Mouse (Mus musculus) olfactory bulb, adult 2 months (tissue): ENCODE data around the gene Tdrd1.

Experiments used
- CTCF ChIP-seq: fragments of 200-500 bp; IDR thresholded peaks from 2 replicates; pipeline ENCODE4 v1.5.1; 2012; ENCODE audit warnings: low read depth, mild to moderate bottlenecking, low read length, moderate library complexity; ENCODE audit not compliant: insufficient read depth
- POLR2A ChIP-seq: fragments of 200-500 bp; IDR thresholded peaks from 2 replicates; pipeline ENCODE4 v1.6.1; 2012; ENCODE audit warnings: mild to moderate bottlenecking, low read depth, low read length, moderate library complexity; ENCODE audit not compliant: insufficient read depth

GRCm38 (mm10) chr19:56807122-56807521 lies 18.9 kb upstream of the Tdrd1 start:
- TF ChIP-seq CTCF = no peak
- TF ChIP-seq POLR2A = no peak
